Mouse (Mus musculus) midbrain, embryonic 10.5 days (tissue): ENCODE data around the gene Mcur1. TPM values are rescaled to one million over a fixed set of nuclear protein-coding genes. Genes with fewer than 3 reads are reported as not detected.

Source experiments
- DNase-seq: peaks from one replicate; pipeline ENCODE4 v3.0.0-alpha.2; 2017; ENCODE audit warnings: low spot score
- H3K27ac ChIP-seq: fragments of 300-500 bp; sonication (generic); replicated peaks from 2 replicates; pipeline ENCODE4 v1.5.1; 2016; ENCODE audit warnings: mild to moderate bottlenecking
- H3K27me3 ChIP-seq: fragments of 300-500 bp; sonication (generic); 2 replicates; pipeline ENCODE4 v1.6.1; 2016; ENCODE audit warnings: low read depth, mild to moderate bottlenecking; ENCODE audit not compliant: poor library complexity, severe bottlenecking
- H3K36me3 ChIP-seq: fragments of 300-500 bp; sonication (generic); 2 replicates; pipeline ENCODE4 v1.6.1; 2016; ENCODE audit warnings: mild to moderate bottlenecking, moderate library complexity
- H3K4me1 ChIP-seq: fragments of 300-500 bp; sonication (generic); 2 replicates; pipeline ENCODE4 v1.6.1; 2016
- H3K4me3 ChIP-seq: fragments of 300-500 bp; sonication (generic); 2 replicates; pipeline ENCODE4 v1.5.1; 2016; ENCODE audit warnings: mild to moderate bottlenecking, moderate library complexity
- H3K9me3 ChIP-seq: fragments of 300-500 bp; sonication (generic); replicated peaks from 2 replicates; pipeline ENCODE4 v1.6.1; 2016; ENCODE audit warnings: mild to moderate bottlenecking
- WGBS: fragments of 180-500 bp; shearing (Covaris S2); methylation state at CpG from one replicate; pipeline ENCODE4 v1.1.7; 2016; 5-methylcytosine and 5-hydroxymethylcytosine counted together
- polyA plus RNA-seq: library from polyadenylated mRNA; unstranded; fragments of >200 nt; fragmentation: Nextera tagmentation; extraction: Ambion mirVana; gene quantifications from 2 replicates; pipeline ENCODE4 v1.2.1, GENCODE M21; 2016

The Mcur1 gene
- polyA plus RNA-seq: 8.1 and 10.4 TPM in 2 replicates

GRCm38 (mm10) chr13:43559711-43560457, at the start of gene Mcur1:
Gene Mcur1 (minus strand): TSS chr13:43560191.
- H3K4me1 ChIP-seq: peaks cover 31% of the 10 kb centered on the region
- peak; percentile 93 for DNase-seq
- H3K27me3 ChIP-seq: peaks cover 46% of the 10 kb centered on the region
- no peaks in the 10 kb centered on the region; the same call in 1 of the 2 replicates for H3K36me3 ChIP-seq
- H3K9me3 ChIP-seq: no peaks in the 10 kb centered on the region
- WGBS: under 1% methylated on average over 100 of the region's 100 CpGs
- peak within 1 kb of the TSS; percentile 96 for H3K27ac ChIP-seq
- peak within 1 kb of the TSS; percentile 82 for H3K4me3 ChIP-seq

- H3K9me3 ChIP-seq: no peaks in the 10 kb centered on the region
- H3K27ac ChIP-seq: no peak overlapping the region
- no peaks in the 10 kb centered on the region for H3K4me1 ChIP-seq
- no peaks in the 10 kb centered on the region; the same call in none of the 2 replicates for H3K27me3 ChIP-seq
- 77% methylated on average over 6 of the region's 6 CpGs for WGBS
- H3K4me3 ChIP-seq: no peak overlapping the region
- no peaks in the 10 kb centered on the region for H3K36me3 ChIP-seq
- no peak for DNase-seq
These were observed 48.9 kb upstream of the Mcur1 start for GRCm38 (mm10) chr13:43608854-43609253.

GRCm38 (mm10) chr13:43603042-43603441, 43.1 kb upstream of the Mcur1 start:
- Histone ChIP-seq H3K27me3 (no peaks in the 10 kb centered on the region; the same call in 1 of the 2 replicates), H3K4me1 (peaks cover 3% of the 10 kb centered on the region; the same call in 1 of the 2 replicates), H3K27ac (no peak overlapping the region), H3K36me3 (no peaks in the 10 kb centered on the region), H3K9me3 (no peaks in the 10 kb centered on the region), H3K4me3 (no peak overlapping the region)
- DNase-seq: peak; percentile 6
- WGBS: 77% methylated on average over 13 of the region's 13 CpGs

GRCm38 (mm10) chr13:43602440-43602839, 42.4 kb upstream of the Mcur1 start:
- no peaks in the 10 kb centered on the region for H3K9me3 ChIP-seq
- no peaks in the 10 kb centered on the region; the same call in 1 of the 2 replicates for H3K27me3 ChIP-seq
- DNase-seq: no peak
- 93% methylated on average over 2 of the region's 2 CpGs for WGBS
- H3K4me1 ChIP-seq: peaks cover 3% of the 10 kb centered on the region; the same call in 1 of the 2 replicates
- H3K27ac ChIP-seq: no peak overlapping the region
- H3K4me3 ChIP-seq: no peak overlapping the region
- H3K36me3 ChIP-seq: no peaks in the 10 kb centered on the region

- Histone ChIP-seq H3K27me3 (no peaks in the 10 kb centered on the region; the same call in 1 of the 2 replicates), H3K4me3 (no peak overlapping the region), H3K36me3 (no peaks in the 10 kb centered on the region), H3K9me3 (no peaks in the 10 kb centered on the region), H3K4me1 (peaks cover 3% of the 10 kb centered on the region; the same call in 1 of the 2 replicates), H3K27ac (no peak overlapping the region)
- WGBS: 93% methylated on average over 6 of the region's 6 CpGs
- no peak for DNase-seq
These were observed 41.0 kb upstream of the Mcur1 start for GRCm38 (mm10) chr13:43600967-43601366.

- Histone ChIP-seq H3K36me3 (no peaks in the 10 kb centered on the region), H3K4me3 (no peak overlapping the region), H3K27ac (no peak overlapping the region), H3K4me1 (peaks cover 5% of the 10 kb centered on the region; the same call in 1 of the 2 replicates), H3K9me3 (no peaks in the 10 kb centered on the region), H3K27me3 (peaks cover 12% of the 10 kb centered on the region)
- 57% methylated on average over 4 of the region's 4 CpGs for WGBS
- peak; percentile 57 for DNase-seq
These were observed 35.9 kb upstream of the Mcur1 start for GRCm38 (mm10) chr13:43595896-43596295.

- H3K27me3 ChIP-seq: peaks cover 12% of the 10 kb centered on the region
These were observed 32.7 kb upstream of the Mcur1 start for GRCm38 (mm10) chr13:43592681-43593068.

GRCm38 (mm10) chr13:43591828-43592680, 32.1 kb upstream of the Mcur1 start:
- no peaks in the 10 kb centered on the region for H3K36me3 ChIP-seq
- no peak overlapping the region for H3K4me3 ChIP-seq
- no peak overlapping the region for H3K27ac ChIP-seq
- no peaks in the 10 kb centered on the region for H3K9me3 ChIP-seq
- WGBS: 79% methylated on average over 28 of the region's 28 CpGs
- H3K27me3 ChIP-seq: peaks cover 12% of the 10 kb centered on the region
- peaks cover 2% of the 10 kb centered on the region; the same call in 1 of the 2 replicates for H3K4me1 ChIP-seq
- DNase-seq: no peak

More at GRCm38 (mm10) chr13:43592681-43593068, 32.7 kb upstream of the Mcur1 start:
- Histone ChIP-seq H3K4me3 (no peak overlapping the region), H3K4me1 (peaks cover 2% of the 10 kb centered on the region; the same call in 1 of the 2 replicates), H3K36me3 (no peaks in the 10 kb centered on the region), H3K27ac (no peak overlapping the region), H3K9me3 (no peaks in the 10 kb centered on the region)
- no peak for DNase-seq
- WGBS: 62% methylated on average over 8 of the region's 8 CpGs

GRCm38 (mm10) chr13:43587844-43588840, 28.2 kb upstream of the Mcur1 start:
- Histone ChIP-seq H3K9me3 (no peaks in the 10 kb centered on the region), H3K4me1 (peaks cover 9% of the 10 kb centered on the region), H3K36me3 (no peaks in the 10 kb centered on the region), H3K27ac (no peak overlapping the region), H3K27me3 (peaks cover 12% of the 10 kb centered on the region), H3K4me3 (no peak overlapping the region)
- 87% methylated on average over 14 of the region's 14 CpGs for whole genome bisulfite sequencing
- no peak for DNase-seq

- no peak overlapping the region for H3K4me3 ChIP-seq
- no peaks in the 10 kb centered on the region for H3K36me3 ChIP-seq
- H3K27me3 ChIP-seq: peaks cover 8% of the 10 kb centered on the region
- no peak overlapping the region for H3K27ac ChIP-seq
- no peak for DNase-seq
- H3K4me1 ChIP-seq: peaks cover 10% of the 10 kb centered on the region
- whole genome bisulfite sequencing: 88% methylated on average over 3 of the region's 3 CpGs
- no peaks in the 10 kb centered on the region for H3K9me3 ChIP-seq
These were observed 27.0 kb upstream of the Mcur1 start for GRCm38 (mm10) chr13:43586966-43587365.

- Histone ChIP-seq H3K9me3 (no peaks in the 10 kb centered on the region), H3K36me3 (no peaks in the 10 kb centered on the region), H3K27ac (no peak overlapping the region), H3K4me3 (no peak overlapping the region), H3K27me3 (no peaks in the 10 kb centered on the region), H3K4me1 (peaks cover 10% of the 10 kb centered on the region)
- 48% methylated on average over 2 of the region's 2 CpGs for WGBS
- no peak for DNase-seq
These were observed 25.3 kb upstream of the Mcur1 start for GRCm38 (mm10) chr13:43585335-43585734.

- no peak for DNase-seq
- Histone ChIP-seq H3K36me3 (no peaks in the 10 kb centered on the region), H3K27me3 (no peaks in the 10 kb centered on the region), H3K9me3 (no peaks in the 10 kb centered on the region), H3K4me1 (peaks cover 10% of the 10 kb centered on the region), H3K4me3 (no peak overlapping the region), H3K27ac (no peak overlapping the region)
- WGBS: 66% methylated on average over 8 of the region's 8 CpGs
These were observed 23.5 kb upstream of the Mcur1 start for GRCm38 (mm10) chr13:43583504-43583903.
